26 mouse cellular contexts compared by ENCODE assay signal in the genomic region with DNA sequence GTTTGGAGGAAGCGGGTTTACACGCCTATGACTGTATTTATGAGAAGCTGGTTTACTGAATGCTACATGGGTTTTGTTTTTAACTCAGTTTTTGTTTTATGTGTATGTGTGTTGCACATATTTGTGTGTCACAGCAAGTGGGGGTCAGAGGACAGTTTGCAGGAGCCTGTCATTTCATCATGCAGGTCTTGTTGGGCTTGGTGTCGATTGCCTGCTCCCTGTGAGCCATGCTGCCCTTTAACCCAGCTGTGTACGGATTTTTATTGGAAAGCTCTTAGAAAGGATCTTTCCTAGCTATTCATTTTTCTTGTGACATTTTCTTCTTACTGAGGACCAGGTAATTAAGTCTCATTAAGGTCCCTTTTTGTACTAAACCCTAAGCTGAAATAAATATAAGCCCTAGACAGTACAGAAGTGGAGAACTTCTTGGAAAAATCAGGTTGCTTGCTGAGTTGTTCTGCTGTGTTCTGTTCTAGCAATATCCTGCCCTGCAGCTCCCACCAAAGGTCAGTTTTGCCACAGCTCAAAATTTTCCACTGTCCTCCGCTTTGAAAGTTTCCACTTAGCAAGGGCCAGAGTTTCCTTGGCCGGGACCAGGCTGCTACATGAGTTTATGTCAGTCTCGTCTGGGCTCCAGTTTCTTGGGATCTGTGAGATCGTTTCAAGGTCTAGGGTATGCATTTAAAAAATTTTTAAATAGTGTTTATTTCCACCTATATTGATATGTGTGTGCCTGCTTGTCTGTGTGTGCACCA. TPM values are rescaled to one million over a fixed set of nuclear protein-coding genes. Genes with fewer than 3 reads are reported as not detected.
DNase-seq lines count a peak whose midpoint lies in the region; ATAC-seq and TF ChIP-seq lines count a peak whose summit lies in the region.
"Had no signal": no experiment of that assay in that cellular context is flagged by ENCODE, and none has a peak within 500 bp of the region (broad histone marks: within the 10 kb centered on the region; RNA-seq: fewer than 3 reads in every experiment).

No protein-coding gene starts in this region.

- H3K27me3 ChIP-seq in liver, adult 2 months (ENCODE audit: control insufficient read depth, insufficient read depth, low read length) = no peaks in the 10 kb centered on the region
- H3K27me3 ChIP-seq in liver, embryonic 12.5 days (replicated peaks) = no peaks in the 10 kb centered on the region
- H3K27me3 ChIP-seq: embryonic facial prominence, embryonic 13.5 days; forebrain, embryonic 13.5 days; heart, embryonic 15.5 days; hindbrain, embryonic 13.5 days; limb, embryonic 13.5 days; neural tube, embryonic 13.5 days had no signal

- no peaks in the 10 kb centered on the region for H3K4me1 ChIP-seq in liver, adult 2 months (ENCODE audit: control insufficient read depth, insufficient read depth, low read length)
- no peaks in the 10 kb centered on the region for H3K4me1 ChIP-seq in liver, embryonic 12.5 days
- H3K4me1 ChIP-seq: embryonic facial prominence, embryonic 13.5 days; forebrain, embryonic 13.5 days; heart, embryonic 15.5 days; hindbrain, embryonic 13.5 days; limb, embryonic 13.5 days; midbrain, embryonic 10.5 days; neural tube, embryonic 13.5 days had no signal

- no peak overlapping the region for H3K27ac ChIP-seq in liver, adult 2 months (replicated peaks; ENCODE audit: insufficient read depth, low read depth, low read length)
- H3K27ac ChIP-seq in liver, embryonic 12.5 days = no peak overlapping the region
- H3K27ac ChIP-seq: embryonic facial prominence, embryonic 13.5 days; forebrain, embryonic 13.5 days; heart, embryonic 15.5 days; hindbrain, embryonic 13.5 days; kidney, postnatal 0 days; limb, embryonic 13.5 days; midbrain, embryonic 10.5 days; neural tube, embryonic 13.5 days had no signal

- ATAC-seq in liver, embryonic 12.5 days = no peak
- ATAC-seq: activated CD4-positive, CD25-positive, alpha-beta regulatory T cell, adult 4 months; forebrain, embryonic 13.5 days; midbrain, embryonic 16.5 days had no signal

- TF ChIP-seq CTCF in liver, adult 2 months (IDR thresholded peaks at IDR 0.05; ENCODE audit: low read depth, low read length) = no peak

- 65% methylated on average over 8 of the region's 8 CpGs for WGBS in liver, adult 2 months
- 89% methylated on average over 8 of the region's 8 CpGs for WGBS in liver, embryonic 12.5 days (ENCODE audit: insufficient replicate concordance)

- H3K36me3 ChIP-seq in liver, adult 2 months (ENCODE audit: control insufficient read depth, insufficient read depth, low read length) = peaks cover 77% of the 10 kb centered on the region
- H3K36me3 ChIP-seq in liver, embryonic 12.5 days = peaks cover 99% of the 10 kb centered on the region

- H3K4me3 ChIP-seq in liver, adult 2 months (ENCODE audit: insufficient read depth, low read depth, low read length) = no peak overlapping the region
- no peak overlapping the region for H3K4me3 ChIP-seq in liver, embryonic 12.5 days
- H3K4me3 ChIP-seq: embryonic facial prominence, embryonic 13.5 days; erythroblast, embryonic 14.5 days; forebrain, embryonic 13.5 days; heart, embryonic 15.5 days; hindbrain, embryonic 13.5 days; limb, embryonic 13.5 days; midbrain, embryonic 10.5 days; myocyte; neural tube, embryonic 13.5 days had no signal

- H3K79me2 ChIP-seq in liver, adult 2 months (ENCODE audit: control insufficient read depth, insufficient read depth, low read length) = no peaks in the 10 kb centered on the region

- H3K9me3 ChIP-seq in liver, embryonic 12.5 days (replicated peaks) = no peaks in the 10 kb centered on the region
- H3K9me3 ChIP-seq: embryonic facial prominence, embryonic 13.5 days; forebrain, embryonic 13.5 days; heart, embryonic 15.5 days; hindbrain, embryonic 13.5 days; limb, embryonic 13.5 days; midbrain, embryonic 10.5 days; neural tube, embryonic 13.5 days had no signal

- intact Hi-C loops in gastrocnemius, postnatal 36 days (cut with DNase I) = loop anchor here (10.0 kb wide), 1 partner anchor 131 kb away; a partner anchor contains a TSS

- DNase-seq in gastrocnemius, postnatal 25 days = peak; percentile 30
- no peak for DNase-seq in gastrocnemius, postnatal 36 days
- peak; percentile 78 for DNase-seq in liver, adult 2 months (ENCODE audit: extremely low read depth, low read depth, low spot score)
- DNase-seq in kidney, adult 9 months = peak; percentile 22
- no peak for DNase-seq in heart, adult 11 months
- DNase-seq in layer of hippocampus, adult 11-12 months (ENCODE audit: low spot score) = no peak
- DNase-seq: cerebellum, adult 8-10 months; cerebellum, postnatal 36 days; embryo, embryonic 11 days; gastrocnemius, postnatal 10 days; heart, postnatal 36 days; lung, postnatal 10 days; thymus, postnatal 25 days had no signal

- H3K9ac ChIP-seq in liver, adult 2 months (ENCODE audit: low read depth, low read length) = no peak overlapping the region
- H3K9ac ChIP-seq in liver, embryonic 12.5 days = no peak overlapping the region
- H3K9ac ChIP-seq: embryonic facial prominence, embryonic 13.5 days; forebrain, embryonic 13.5 days; heart, embryonic 15.5 days; hindbrain, embryonic 13.5 days; limb, embryonic 13.5 days; neural tube, embryonic 13.5 days had no signal

- no peak for TF ChIP-seq POLR2A in liver, adult 2 months (IDR thresholded peaks at IDR 0.05; ENCODE audit: extremely low read depth, insufficient read depth, low read length)

- no peak overlapping the region for H3K4me2 ChIP-seq in liver, embryonic 12.5 days
- H3K4me2 ChIP-seq: embryonic facial prominence, embryonic 13.5 days; forebrain, embryonic 13.5 days; heart, embryonic 15.5 days; hindbrain, embryonic 13.5 days; limb, embryonic 13.5 days; neural tube, embryonic 13.5 days had no signal

RNA-seq across cellular contexts. Expression of a gene that starts 17.7 kb away (rescaled TPM):
- total RNA-seq in gastrocnemius, postnatal 25 days (2021) = 10 to 100 TPM; 13.0 to 35.9 TPM
- 10 to 100 TPM; 19.1 to 27.1 TPM for total RNA-seq in gastrocnemius, postnatal 36 days (2021)
- total RNA-seq in liver, adult 2 months (2014; rRNA removed) = not detected in 2 replicates
- 0.05 and 0.07 TPM in 2 replicates for polyA plus RNA-seq in liver, adult 2 months (2012; rRNA removed)
- 0.58 and 0.74 TPM in 2 replicates for polyA plus RNA-seq in liver, embryonic 12.5 days (2016; fragmentation: Nextera tagmentation; extraction: Ambion mirVana)
- polyA plus RNA-seq: activated CD4-positive, CD25-positive, alpha-beta regulatory T cell, adult 4 months had no signal

RNA-seq across cellular contexts. Expression of a gene that starts 46.3 kb away (rescaled TPM):
- 10 to 100 TPM; 25.7 to 29.2 TPM for total RNA-seq in gastrocnemius, postnatal 25 days (2021)
- 10 to 100 TPM; 26.1 to 26.3 TPM for total RNA-seq in gastrocnemius, postnatal 36 days (2021)
- total RNA-seq in liver, adult 2 months (2014; rRNA removed) = 26.9 and 27.5 TPM in 2 replicates
- 8.8 and 11.9 TPM in 2 replicates for polyA plus RNA-seq in liver, adult 2 months (2012; rRNA removed)
- 35.2 and 37.6 TPM in 2 replicates for polyA plus RNA-seq in liver, embryonic 12.5 days (2016; fragmentation: Nextera tagmentation; extraction: Ambion mirVana)

Comparison
In these comparisons a context has a peak if more than half of its experiments do, and no peak if none do; other contexts are left out.
1. DNase-seq: peak in gastrocnemius, postnatal 25 days (single experiment), liver, adult 2 months (single experiment) and kidney, adult 9 months (single experiment); none in gastrocnemius, postnatal 36 days (0 of 2), heart, adult 11 months (single experiment) and layer of hippocampus, adult 11-12 months (single experiment).
2. RNA of a gene that starts 17.7 kb away (total RNA-seq): 13.0 to 35.9 TPM in gastrocnemius, postnatal 25 days and 19.1 to 27.1 TPM in gastrocnemius, postnatal 36 days; not detected in liver, adult 2 months; every median in the first group is over 10 times any median in the second.